Mouse (Mus musculus) thymus, postnatal 25 days (tissue): ENCODE results near the gene Tesmin.

ENCODE experiments used
- DNase-seq: peaks from one replicate; pipeline ENCODE4 v3.0.0; 2022

The Tesmin gene

DNA sequence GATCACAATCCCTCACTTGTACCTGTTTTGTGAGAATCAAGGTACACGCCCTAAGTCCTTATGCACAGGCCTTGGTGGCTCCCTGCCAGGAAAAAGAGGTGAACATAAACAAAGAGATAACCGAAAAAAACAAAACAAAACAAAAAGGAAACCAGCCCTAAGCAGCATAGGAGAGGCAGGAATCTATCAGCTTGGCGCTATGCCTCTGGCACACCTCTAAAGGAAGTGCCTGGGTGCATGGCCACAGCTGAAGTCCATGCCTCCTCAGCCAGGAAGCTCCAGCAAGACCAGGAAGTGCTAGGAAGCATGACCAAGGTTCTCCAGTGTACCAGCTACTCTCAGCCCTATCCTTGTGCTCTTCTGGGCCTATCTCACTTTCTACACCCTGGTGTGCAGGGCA lies 60.6 kb downstream of the Tesmin start:
- no peak for DNase-seq

DNA sequence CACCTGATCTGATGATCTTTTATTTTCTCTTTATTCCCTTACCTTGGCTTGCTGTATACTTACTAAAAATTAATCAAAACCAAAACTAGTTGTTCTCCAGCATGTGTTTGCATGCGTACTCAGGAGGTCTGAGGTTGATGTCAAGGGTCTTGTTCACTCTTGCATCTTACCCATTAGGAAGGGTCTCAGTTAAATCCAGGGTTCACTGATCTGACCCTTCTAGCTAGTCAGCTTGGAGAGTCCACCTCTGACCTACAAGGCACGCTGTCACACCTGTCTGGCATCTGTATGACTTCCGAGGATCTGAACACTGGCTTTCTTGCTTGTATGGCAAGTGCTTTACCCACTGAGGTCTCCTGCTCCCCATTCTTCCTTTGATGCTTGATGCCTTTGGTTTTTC lies 62.1 kb downstream of the Tesmin start:
- DNase-seq = no peak

DNA sequence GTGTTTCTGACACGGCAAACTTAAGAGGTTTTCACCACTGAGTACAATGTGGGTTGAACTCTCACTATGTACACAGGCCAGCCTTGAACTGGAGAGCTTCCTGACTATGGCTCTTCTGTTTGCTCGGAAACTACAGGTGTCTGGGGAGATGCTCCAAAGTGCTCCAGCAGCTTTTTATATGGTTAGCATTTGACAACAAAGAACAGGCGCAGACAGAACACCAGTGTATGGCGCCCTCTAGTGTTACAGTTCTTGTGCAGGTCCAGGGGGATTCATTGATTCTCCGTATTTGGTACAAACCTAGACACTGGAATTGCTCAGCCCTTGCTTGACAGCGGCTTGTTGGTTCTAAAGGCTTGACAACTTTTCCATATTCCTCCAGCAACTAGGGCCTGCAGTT lies 62.5 kb downstream of the Tesmin start:
- DNase-seq = peak; percentile 62

DNA sequence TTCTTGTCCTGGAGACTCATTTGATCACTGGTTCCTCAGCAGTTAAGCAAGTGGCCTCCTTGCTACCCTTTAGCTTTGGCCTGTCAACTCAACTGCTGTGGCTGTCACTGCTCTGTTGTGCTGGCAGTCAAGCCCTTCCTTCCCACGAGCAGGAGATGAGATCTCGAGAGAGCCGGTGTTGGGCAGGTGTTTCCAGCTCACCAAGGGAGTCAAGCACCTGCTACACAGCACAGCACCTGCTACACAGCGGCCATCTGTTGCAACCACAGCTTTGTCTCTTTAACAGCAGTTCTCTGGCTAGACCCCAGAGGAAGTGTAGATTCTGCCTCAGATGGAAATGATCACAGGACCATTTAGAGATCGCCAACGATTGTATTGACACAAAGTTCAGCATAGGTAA lies 63.0 kb downstream of the Tesmin start:
- peak; percentile 83 for DNase-seq
